Mouse (Mus musculus) embryo, embryonic 10.5 days (tissue): ENCODE measurements at regions not wholly inside any gene's neighbourhood (a gene's known extent, or its start where the extent isn't known, plus 50 kb on each side); places are given as distances from the start of the nearest gene placed in this dataset.

Experiments
- DNase-seq: peaks from one replicate; pipeline ENCODE4 v3.0.0-alpha.2; 2015; ENCODE audit warnings: low spot score

GRCm38 (mm10) chr3:39234921-39235320, 348.2 kb downstream of the Fat4 start:
- peak; percentile 73 for DNase-seq

GRCm38 (mm10) chr3:39248712-39249111, 362.0 kb downstream of the Fat4 start:
- no peak for DNase-seq

DNA sequence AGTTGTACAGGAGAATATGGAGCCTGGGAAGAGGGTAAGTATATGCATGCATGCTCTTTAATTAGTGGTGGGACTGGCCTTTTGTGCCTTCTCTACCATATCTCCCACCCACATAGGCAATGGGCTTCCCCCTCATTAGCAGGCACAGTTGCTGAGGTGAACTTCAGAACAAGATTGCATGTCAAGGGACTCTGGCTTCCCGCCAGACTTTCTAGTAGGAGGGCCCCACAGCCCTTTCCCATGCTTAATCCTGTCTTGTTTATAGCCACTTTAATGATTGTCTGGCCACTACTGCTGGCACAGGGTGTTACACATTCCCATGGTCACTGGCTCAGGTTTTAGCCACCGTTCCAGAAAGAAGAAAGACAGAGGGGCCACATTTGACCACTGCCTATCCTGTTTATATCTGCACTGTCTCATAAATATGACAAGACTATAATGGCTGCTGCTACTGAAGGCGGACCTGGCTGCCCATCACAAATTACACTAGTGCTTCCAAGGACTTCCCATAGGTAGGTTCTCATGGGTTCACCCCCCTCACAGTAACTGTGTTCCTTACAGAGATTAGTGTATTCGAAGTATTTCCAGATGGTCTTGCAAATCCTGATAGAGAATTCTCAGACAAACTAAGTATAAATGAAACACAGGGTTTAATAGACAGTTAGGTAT, 362.6 kb downstream of the Fat4 start:
- DNase-seq, result no peak

DNA sequence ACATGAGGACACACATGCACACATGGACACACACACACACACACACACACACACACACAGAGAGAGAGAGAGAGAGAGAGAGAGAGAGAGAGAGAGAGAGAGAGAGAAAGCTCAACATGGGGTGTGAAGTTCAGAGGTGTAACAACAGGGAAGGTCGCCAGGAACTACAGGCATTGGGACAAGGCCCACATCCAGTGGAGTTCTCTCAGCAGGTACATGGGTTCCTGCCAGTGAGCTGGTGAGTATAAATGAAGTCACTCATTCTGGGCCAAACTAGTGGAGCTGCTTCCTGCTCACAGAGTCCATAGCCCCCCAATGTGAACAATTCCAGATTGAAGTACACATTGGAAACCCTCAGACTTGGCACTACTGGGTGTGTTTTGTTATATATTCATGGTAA, 366.3 kb downstream of the Fat4 start:
- no peak for DNase-seq

GRCm38 (mm10) chr3:39264671-39265430, 378.1 kb downstream of the Fat4 start:
- DNase-seq, result no peak

- DNase-seq, result no peak
These were observed 378.9 kb downstream of the Fat4 start for GRCm38 (mm10) chr3:39265606-39266005.

- no peak for DNase-seq
These were observed 382.6 kb downstream of the Fat4 start for GRCm38 (mm10) chr3:39269388-39269787.

GRCm38 (mm10) chr3:39272616-39273015, 385.9 kb downstream of the Fat4 start:
- DNase-seq, result no peak

GRCm38 (mm10) chr3:39276897-39277296, 390.2 kb downstream of the Fat4 start:
- DNase-seq, result no peak

DNA sequence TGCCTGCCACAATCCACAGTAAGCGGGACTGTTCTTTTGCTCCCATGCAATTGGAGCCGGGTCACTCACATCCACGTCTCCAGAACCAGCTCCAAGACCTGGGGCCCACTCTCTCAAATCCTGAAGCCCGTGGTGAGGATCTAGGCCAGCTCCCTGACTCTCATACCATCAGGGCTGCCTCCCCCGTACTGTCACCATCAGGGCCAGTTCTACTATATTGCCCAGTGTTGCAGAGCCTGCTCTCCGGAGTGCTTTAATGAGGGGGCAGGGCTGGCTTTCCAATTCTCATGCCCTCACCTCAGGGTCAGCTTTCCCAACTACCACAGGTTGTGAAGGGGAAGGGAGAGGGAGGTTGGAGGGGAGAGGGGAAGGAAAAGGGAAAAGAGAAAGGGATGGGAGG, 390.6 kb downstream of the Fat4 start:
- DNase-seq, result no peak

DNA sequence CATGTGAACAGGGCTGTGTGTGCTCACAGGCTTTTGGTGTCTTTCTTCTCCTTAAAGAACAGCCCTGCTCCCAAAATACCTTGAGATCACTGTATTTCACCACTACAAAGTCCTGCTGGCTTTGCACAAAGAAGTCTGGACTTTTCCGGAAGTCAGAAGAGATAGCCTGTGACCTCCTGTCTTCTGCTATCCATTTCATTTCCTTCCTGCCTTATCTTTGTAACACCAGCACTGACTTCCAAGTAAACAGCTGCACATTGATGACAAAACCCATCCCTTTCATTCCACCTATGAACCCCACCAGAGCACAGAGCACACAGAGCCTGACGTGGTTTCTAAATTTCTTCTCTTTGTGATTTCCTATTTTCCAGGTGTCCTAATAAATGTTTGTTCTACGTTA, 408.5 kb downstream of the Fat4 start:
- DNase-seq, result no peak

DNA sequence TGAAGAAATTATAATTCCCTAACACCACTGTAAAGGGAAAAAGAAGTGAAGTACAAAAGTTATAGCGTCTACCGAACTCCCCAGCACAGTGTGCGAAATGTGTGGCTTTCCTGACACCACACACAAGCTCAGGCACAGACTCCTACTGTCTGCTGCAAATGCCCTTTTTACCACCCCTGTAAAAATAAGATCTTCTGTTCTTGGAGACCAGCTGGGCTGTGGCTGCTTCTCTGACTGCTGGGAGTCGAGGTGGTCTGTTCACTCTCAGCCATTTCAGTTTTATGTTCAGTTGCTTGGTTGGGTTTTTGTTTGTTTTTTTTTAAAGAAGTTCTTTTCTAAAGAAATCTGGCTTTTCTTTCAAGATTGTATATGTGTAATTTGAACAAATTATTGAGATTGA, 409.5 kb downstream of the Fat4 start:
- DNase-seq, result no peak

- no peak for DNase-seq
These were observed 422.7 kb downstream of the Fat4 start for GRCm38 (mm10) chr3:39309487-39309886.

DNA sequence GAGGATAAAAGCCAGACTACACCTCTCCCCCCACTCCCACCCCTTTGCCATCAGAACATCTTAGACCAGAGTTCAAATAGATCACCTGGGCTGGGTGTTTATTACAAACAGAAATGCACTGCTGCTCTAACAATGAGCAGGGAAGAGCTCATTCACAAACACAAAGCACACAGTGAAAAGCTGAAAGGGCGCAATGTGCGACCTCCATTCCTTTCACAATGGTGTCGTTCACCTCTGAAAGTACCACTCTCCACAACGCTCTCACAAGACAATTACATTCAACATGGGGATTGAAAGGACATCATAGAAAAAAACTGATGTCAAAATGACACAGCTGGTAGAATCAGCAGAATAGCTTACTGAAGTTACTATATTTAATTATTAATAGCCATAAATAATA, 426.8 kb downstream of the Fat4 start:
- DNase-seq, result no peak

- DNase-seq, result no peak
These were observed 434.1 kb downstream of the Fat4 start for GRCm38 (mm10) chr3:39320851-39321250.

- DNase-seq, result peak; percentile 68
These were observed 435.5 kb downstream of the Fat4 start for GRCm38 (mm10) chr3:39322225-39322624.

DNA sequence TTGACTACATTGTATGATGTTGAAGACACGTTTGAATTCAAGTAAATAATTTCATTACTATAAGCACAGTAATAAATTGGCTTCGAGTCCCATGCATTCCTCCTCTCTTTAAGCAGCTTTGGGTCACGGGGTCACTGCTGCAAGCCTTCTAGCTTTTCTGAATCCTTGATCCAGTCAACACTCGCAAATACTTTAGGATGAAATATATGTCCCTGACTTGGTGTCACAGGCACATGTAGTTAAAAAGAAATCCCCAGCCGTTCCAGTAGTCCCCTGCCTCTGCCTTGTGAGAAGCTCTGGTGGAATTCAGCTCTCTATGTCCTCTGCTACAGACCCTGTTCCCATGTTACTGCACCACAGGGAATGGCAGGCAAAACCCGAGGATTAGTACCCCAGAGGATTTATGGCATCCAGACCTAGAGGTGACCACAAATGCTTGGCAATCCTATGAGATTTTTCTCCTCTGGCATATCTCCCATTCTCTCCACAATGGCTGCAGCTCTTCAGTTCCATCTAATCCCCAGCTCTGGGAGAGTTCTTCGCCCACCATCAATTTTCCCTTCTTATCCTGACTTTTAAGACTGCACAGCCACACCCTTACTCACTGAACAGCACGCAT, 449.0 kb downstream of the Fat4 start:
- DNase-seq, result peak; percentile 13

GRCm38 (mm10) chr3:39341161-39341687, 454.5 kb downstream of the Fat4 start:
- no peak for DNase-seq

DNA sequence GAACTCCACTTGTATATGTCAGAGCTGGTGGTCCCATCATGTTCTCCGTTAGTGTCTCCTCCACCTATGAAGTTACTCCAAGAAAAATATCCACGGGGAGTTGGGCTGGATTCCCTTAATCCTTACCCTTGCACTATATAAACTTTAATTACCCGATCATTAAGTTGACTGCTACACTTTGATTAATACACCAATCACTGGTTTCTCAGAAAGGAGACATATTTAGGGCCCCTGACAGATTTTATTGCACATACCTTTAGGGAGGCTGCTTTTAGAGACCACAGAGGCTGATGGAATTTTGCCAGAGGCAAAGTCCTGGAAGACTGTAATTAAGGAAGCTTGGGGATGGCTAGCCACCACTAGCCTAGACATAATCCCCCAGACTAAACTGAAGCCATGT, 457.3 kb downstream of the Fat4 start:
- peak; percentile 12 for DNase-seq

DNA sequence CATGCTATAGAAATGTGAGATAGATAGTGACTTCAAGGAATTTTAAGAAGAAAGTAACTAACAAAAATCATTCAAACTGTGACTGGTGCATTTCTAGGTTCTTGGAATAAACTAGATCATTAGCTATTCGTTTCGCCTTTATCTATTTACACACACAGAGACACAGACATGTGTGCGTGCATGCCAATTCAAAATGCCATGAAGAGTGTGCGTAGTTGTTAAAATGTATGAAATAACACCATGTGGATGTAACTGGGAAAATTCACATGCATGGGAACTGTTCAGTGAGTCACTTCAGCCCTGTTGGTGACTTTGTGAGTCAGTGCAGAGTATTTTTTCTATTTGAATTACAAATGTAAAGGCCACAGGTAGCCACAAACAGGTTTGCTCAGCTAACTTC, 460.8 kb downstream of the Fat4 start:
- no peak for DNase-seq

- no peak for DNase-seq
These were observed 470.3 kb downstream of the Fat4 start for GRCm38 (mm10) chr3:39357012-39357411.

GRCm38 (mm10) chr3:39360278-39360677, 473.5 kb downstream of the Fat4 start:
- DNase-seq, result peak; percentile 15

DNA sequence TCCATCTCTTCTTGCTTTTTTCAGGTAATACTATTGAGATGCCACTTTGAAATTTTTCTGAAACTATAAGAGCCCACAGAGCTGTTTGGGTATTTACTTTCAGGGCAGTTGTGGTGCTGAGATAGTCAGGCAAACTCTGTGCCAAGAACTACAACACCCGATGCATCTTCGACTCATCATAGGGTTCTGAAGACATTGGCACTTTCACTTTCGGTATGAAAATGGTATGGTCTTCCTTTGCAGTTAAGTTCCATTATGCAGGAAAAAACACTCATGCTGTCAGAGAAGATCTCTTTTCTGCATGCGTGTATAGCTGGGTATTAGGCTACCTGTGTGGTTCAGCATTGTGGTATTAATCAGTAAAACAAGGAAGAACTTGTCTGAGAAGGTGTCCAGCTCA, 484.2 kb downstream of the Fat4 start:
- DNase-seq, result no peak
